Comparison of ENCODE assay signal across 16 mouse cellular contexts in genomic region chr16:32105698-32106097, GRCm38 (mm10). TPM values are rescaled to one million over a fixed set of nuclear protein-coding genes. Genes with fewer than 3 reads are reported as not detected.
DNase-seq lines count a peak whose midpoint lies in the region; ATAC-seq and TF ChIP-seq lines count a peak whose summit lies in the region.
"Had no signal": no experiment of that assay in that cellular context is flagged by ENCODE, and none has a peak within 500 bp of the region (broad histone marks: within the 10 kb centered on the region; RNA-seq: fewer than 3 reads in every experiment).

No protein-coding gene starts in this region.

- intact Hi-C loops in left cerebral cortex, adult 2 months (cut with DNase I) = no loop called here
- intact Hi-C loops in left cerebral cortex, postnatal 10 days (cut with DNase I) = no loop called here

- H3K27ac ChIP-seq in cerebellum, adult 2 months (ENCODE audit: insufficient read depth, low read length) = no peak overlapping the region
- no peak overlapping the region for H3K27ac ChIP-seq in left cerebral cortex, adult 2 months
- no peak overlapping the region for H3K27ac ChIP-seq in forebrain, embryonic 11.5 days (ENCODE audit: low read depth, low read length)
- H3K27ac ChIP-seq: forebrain, embryonic 10.5 days; midbrain, embryonic 10.5 days; stomach, embryonic 15.5 days had no signal

- ATAC-seq in forebrain, embryonic 11.5 days (replicated peaks; ENCODE audit: low FRiP score) = no peak

- DNase-seq in cerebellum, adult 2 months = no peak
- DNase-seq in cerebellum, adult 18-20 months = no peak
- no peak for DNase-seq in left cerebral cortex, adult 2 months (ENCODE audit: extremely low spot score in 1 of 2, low spot score in 2 of 2)
- no peak for DNase-seq in left cerebral cortex, postnatal 10 days (ENCODE audit: extremely low spot score in 1 of 2, low spot score in 2 of 2)
- peak; percentile 48 to 50 for DNase-seq in B cell, adult 2 months
- peak; percentile 67 for DNase-seq in R1 (ENCODE audit: low read depth, low spot score)
- DNase-seq in adrenal gland, postnatal 10 days = no peak
- DNase-seq in forebrain, embryonic 11.5 days (ENCODE audit: low spot score) = no peak
- DNase-seq: cerebellum, adult 8-10 months; kidney, adult 8-10 months; liver; lung, postnatal 10 days; retina, postnatal 1 day had no signal

- no peaks in the 10 kb centered on the region for H3K9me3 ChIP-seq in forebrain, embryonic 11.5 days (ENCODE audit: control insufficient read depth, low read length)
- H3K9me3 ChIP-seq: stomach, embryonic 15.5 days had no signal

- peak; percentile 19; the same call in 1 of the 2 replicates for TF ChIP-seq CTCF in cerebellum, adult 2 months (IDR thresholded peaks at IDR 0.05; ENCODE audit: borderline replicate concordance, insufficient read depth, low read depth, low read length)
- peak; percentile 45 for TF ChIP-seq CTCF in left cerebral cortex, adult 2 months (IDR thresholded peaks at IDR 0.05)

- no peak overlapping the region for H3K4me2 ChIP-seq in forebrain, embryonic 11.5 days (ENCODE audit: low read depth, low read length, severe bottlenecking)
- H3K4me2 ChIP-seq: stomach, embryonic 15.5 days had no signal

- H3K4me3 ChIP-seq in cerebellum, adult 2 months (replicated peaks; ENCODE audit: insufficient read depth, low read depth, low read length) = no peak overlapping the region
- no peak overlapping the region for H3K4me3 ChIP-seq in left cerebral cortex, adult 2 months
- H3K4me3 ChIP-seq in forebrain, embryonic 11.5 days (ENCODE audit: low read depth, low read length) = no peak overlapping the region
- H3K4me3 ChIP-seq: forebrain, embryonic 10.5 days; midbrain, embryonic 10.5 days; stomach, embryonic 15.5 days had no signal

- no peak overlapping the region for H3K9ac ChIP-seq in forebrain, embryonic 11.5 days (ENCODE audit: low read length)
- H3K9ac ChIP-seq: stomach, embryonic 15.5 days had no signal

- H3K27me3 ChIP-seq in cerebellum, adult 2 months (ENCODE audit: control insufficient read depth, insufficient read depth, low read length) = no peaks in the 10 kb centered on the region
- no peaks in the 10 kb centered on the region for H3K27me3 ChIP-seq in forebrain, embryonic 11.5 days (ENCODE audit: control insufficient read depth, insufficient read depth, low read length)
- H3K27me3 ChIP-seq: stomach, embryonic 15.5 days had no signal

- whole genome bisulfite sequencing in cerebellum, adult 2 months = 89% methylated on average over 1 of the region's 1 CpGs
- 86% methylated on average over 1 of the region's 1 CpGs for WGBS in forebrain, embryonic 11.5 days

- H3K36me3 ChIP-seq in forebrain, embryonic 11.5 days (ENCODE audit: control insufficient read depth, insufficient read depth, low read length) = no peaks in the 10 kb centered on the region

- TF ChIP-seq POLR2A in cerebellum, adult 2 months (IDR thresholded peaks at IDR 0.05; ENCODE audit: borderline replicate concordance, insufficient read depth, low read length) = no peak

- H3K4me1 ChIP-seq in cerebellum, adult 2 months (ENCODE audit: control insufficient read depth, insufficient read depth, low read length) = no peaks in the 10 kb centered on the region
- no peaks in the 10 kb centered on the region for H3K4me1 ChIP-seq in forebrain, embryonic 11.5 days (replicated peaks; ENCODE audit: control insufficient read depth, insufficient read depth, low read length)
- H3K4me1 ChIP-seq: forebrain, embryonic 10.5 days; midbrain, embryonic 10.5 days; stomach, embryonic 15.5 days had no signal

RNA-seq across cellular contexts. Expression of gene Cep19, which starts 6.1 kb away (rescaled TPM):
- polyA plus RNA-seq in cerebellum, adult 2 months (2012; rRNA removed) = 45.4 and 46.9 TPM in 2 replicates
- 10 to 100 TPM; 65.2 to 67.7 TPM for total RNA-seq in left cerebral cortex, adult 2 months (2021)
- 10 to 100 TPM; 59.0 to 63.1 TPM for total RNA-seq in left cerebral cortex, postnatal 10 days (2021)
- total RNA-seq in adrenal gland, postnatal 10 days (2021) = 10 to 100 TPM; 10.8 to 11.2 TPM
- polyA plus RNA-seq in forebrain, embryonic 11.5 days (2014; fragmentation: Nextera tagmentation; extraction: Ambion mirVana) = 43.3 and 43.5 TPM in 2 replicates

RNA-seq across cellular contexts. Expression of gene Pigx, which starts 6.2 kb away (rescaled TPM):
- polyA plus RNA-seq in cerebellum, adult 2 months (2012; rRNA removed) = 27.6 and 30.3 TPM in 2 replicates
- 10 to 100 TPM; 20.9 to 24.1 TPM for total RNA-seq in left cerebral cortex, adult 2 months (2021)
- 10 to 100 TPM; 27.7 to 33.5 TPM for total RNA-seq in left cerebral cortex, postnatal 10 days (2021)
- 10 to 100 TPM; 34.1 to 35.0 TPM for total RNA-seq in adrenal gland, postnatal 10 days (2021)
- polyA plus RNA-seq in forebrain, embryonic 11.5 days (2014; fragmentation: Nextera tagmentation; extraction: Ambion mirVana) = 136 and 144 TPM in 2 replicates

RNA-seq across cellular contexts. Expression of gene Pak2, which starts 26.6 kb away (rescaled TPM):
- polyA plus RNA-seq in cerebellum, adult 2 months (2012; rRNA removed) = 22.0 and 22.5 TPM in 2 replicates
- 10 to 100 TPM; 25.9 to 26.9 TPM for total RNA-seq in left cerebral cortex, adult 2 months (2021)
- total RNA-seq in left cerebral cortex, postnatal 10 days (2021) = 10 to 100 TPM; 29.0 to 30.5 TPM
- 10 to 100 TPM; 47.5 to 50.3 TPM for total RNA-seq in adrenal gland, postnatal 10 days (2021)
- polyA plus RNA-seq in forebrain, embryonic 11.5 days (2014; fragmentation: Nextera tagmentation; extraction: Ambion mirVana) = 52.6 and 53.9 TPM in 2 replicates

RNA-seq across cellular contexts. Expression of gene Nrros, which starts 59.7 kb away (rescaled TPM):
- polyA plus RNA-seq in cerebellum, adult 2 months (2012; rRNA removed) = 4.1 and 4.8 TPM in 2 replicates
- 1 to 10 TPM; 8.7 to 9.1 TPM for total RNA-seq in left cerebral cortex, adult 2 months (2021)
- 10 to 100 TPM in 1 of 2 experiments, 1 to 10 TPM in 1; 7.3 to 10.3 TPM for total RNA-seq in left cerebral cortex, postnatal 10 days (2021)
- 10 to 100 TPM; 11.0 to 16.4 TPM for total RNA-seq in adrenal gland, postnatal 10 days (2021)
- 6.7 and 7.5 TPM in 2 replicates for polyA plus RNA-seq in forebrain, embryonic 11.5 days (2014; fragmentation: Nextera tagmentation; extraction: Ambion mirVana)

Comparison
In these comparisons a context has a peak if more than half of its experiments do, and no peak if none do; other contexts are left out.
1. DNase-seq: peak in B cell, adult 2 months (2 of 2) and R1 (single experiment); none in cerebellum, adult 2 months (0 of 2), cerebellum, adult 18-20 months (0 of 2), left cerebral cortex, adult 2 months (0 of 2), left cerebral cortex, postnatal 10 days (0 of 2), adrenal gland, postnatal 10 days (single experiment) and forebrain, embryonic 11.5 days (single experiment).
2. RNA of gene Cep19, which starts 6.1 kb away (total RNA-seq): 65.2 to 67.7 TPM in left cerebral cortex, adult 2 months and 59.0 to 63.1 TPM in left cerebral cortex, postnatal 10 days; 10.8 to 11.2 TPM in adrenal gland, postnatal 10 days; every median in the first group is over 4 times any median in the second.